Mouse (Mus musculus) MN1 (cell line): ENCODE data around the gene Apba1.

Experiments used
- DNase-seq: peaks from one replicate; pipeline ENCODE4 v3.0.0-alpha.2; 2016; ENCODE audit warnings: low spot score

The Apba1 gene

GRCm38 (mm10) chr19:23874502-23874901 is 115.8 kb downstream of the Apba1 start:
- DNase-seq, result no peak

GRCm38 (mm10) chr19:23875819-23876218 is 117.1 kb downstream of the Apba1 start:
- DNase-seq, result no peak

GRCm38 (mm10) chr19:23879862-23880261 is 121.2 kb downstream of the Apba1 start:
- no peak for DNase-seq

- DNase-seq, result no peak
Measured at GRCm38 (mm10) chr19:23886169-23886568, 127.5 kb downstream of the Apba1 start.

DNA sequence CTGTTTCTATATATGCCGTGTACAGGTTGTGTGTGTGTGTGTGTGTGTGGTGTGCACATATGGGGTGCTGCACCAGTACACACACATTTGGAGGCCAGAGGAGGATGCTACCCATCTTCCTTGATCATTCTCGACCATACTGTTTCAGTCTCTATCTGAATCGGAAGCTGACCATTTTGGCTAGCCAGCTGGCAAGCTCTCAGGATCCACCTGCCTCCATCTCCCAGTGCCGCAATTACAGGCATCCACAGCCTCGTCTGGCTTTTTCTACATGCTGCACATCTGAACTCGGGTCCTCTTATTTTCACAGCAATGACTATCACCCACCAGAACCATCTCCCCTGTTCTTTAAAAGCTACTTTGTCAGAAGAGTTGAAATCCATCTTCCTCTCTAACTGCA is 132.7 kb downstream of the Apba1 start:
- DNase-seq, result no peak

DNA sequence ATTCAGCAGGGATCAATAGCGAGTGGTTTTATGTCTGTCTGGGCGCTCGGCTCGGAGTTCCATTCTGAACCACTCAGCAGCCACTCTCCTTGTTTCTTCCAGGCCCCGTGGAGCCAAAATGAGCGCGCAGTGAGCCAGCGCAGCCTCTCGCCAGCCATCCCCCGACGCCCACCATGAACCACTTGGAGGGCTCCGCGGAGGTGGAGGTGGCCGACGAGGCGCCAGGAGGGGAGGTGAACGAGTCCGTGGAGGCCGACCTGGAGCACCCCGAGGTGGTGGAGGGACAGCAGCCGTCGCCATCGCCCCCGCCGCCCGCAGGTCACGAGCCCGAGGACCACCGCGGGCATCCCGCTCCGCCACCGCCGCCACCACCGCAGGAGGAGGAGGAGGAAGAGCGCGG is 133.9 kb downstream of the Apba1 start:
- no peak for DNase-seq

DNA sequence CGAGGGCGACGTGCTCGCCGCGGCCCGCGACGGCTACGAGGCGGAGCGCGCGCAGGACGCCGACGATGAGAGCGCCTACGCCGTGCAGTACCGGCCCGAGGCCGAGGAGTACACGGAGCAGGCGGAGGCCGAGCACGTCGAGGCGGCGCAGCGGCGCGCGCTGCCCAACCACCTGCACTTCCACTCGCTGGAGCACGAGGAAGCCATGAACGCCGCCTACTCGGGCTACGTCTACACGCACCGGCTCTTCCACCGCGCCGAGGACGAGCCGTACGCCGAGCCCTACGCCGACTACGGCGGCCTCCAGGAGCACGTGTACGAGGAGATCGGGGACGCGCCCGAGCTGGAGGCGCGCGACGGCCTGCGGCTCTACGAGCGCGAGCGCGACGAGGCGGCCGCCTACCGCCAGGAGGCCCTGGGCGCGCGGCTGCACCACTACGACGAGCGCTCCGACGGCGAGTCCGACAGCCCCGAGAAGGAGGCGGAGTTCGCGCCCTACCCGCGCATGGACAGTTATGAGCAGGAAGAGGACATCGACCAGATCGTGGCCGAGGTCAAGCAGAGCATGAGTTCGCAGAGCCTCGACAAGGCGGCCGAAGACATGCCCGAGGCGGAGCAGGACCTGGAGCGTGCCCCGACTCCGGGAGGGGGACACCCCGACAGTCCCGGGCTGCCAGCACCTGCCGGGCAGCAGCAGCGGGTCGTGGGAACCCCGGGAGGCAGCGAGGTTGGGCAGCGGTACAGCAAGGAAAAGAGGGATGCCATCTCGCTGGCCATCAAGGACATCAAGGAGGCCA is 134.6 kb downstream of the Apba1 start:
- DNase-seq, result no peak

- no peak for DNase-seq
Measured at GRCm38 (mm10) chr19:23893946-23894345, 135.3 kb downstream of the Apba1 start.

GRCm38 (mm10) chr19:23894822-23895221 is 136.1 kb downstream of the Apba1 start:
- no peak for DNase-seq

DNA sequence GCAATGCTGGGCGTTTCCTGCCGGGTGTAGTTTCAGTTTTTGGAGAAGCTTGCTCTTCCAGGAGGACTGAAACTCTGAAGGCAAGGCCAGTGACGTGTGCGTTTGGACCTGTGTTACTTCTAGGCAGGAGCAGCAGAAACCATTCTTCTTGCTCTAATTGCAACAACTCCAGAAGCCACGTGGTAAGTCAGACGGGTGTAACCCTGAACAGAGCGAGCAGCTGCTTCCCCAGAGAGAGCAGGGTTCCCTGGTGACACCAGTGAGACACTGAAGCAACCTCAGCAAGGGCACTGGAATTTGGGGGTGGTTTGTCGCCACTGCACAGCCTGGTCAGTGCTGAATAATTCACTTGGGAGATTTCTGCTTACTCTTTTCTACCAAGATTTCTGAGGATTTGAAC is 138.2 kb downstream of the Apba1 start:
- DNase-seq, result no peak

DNA sequence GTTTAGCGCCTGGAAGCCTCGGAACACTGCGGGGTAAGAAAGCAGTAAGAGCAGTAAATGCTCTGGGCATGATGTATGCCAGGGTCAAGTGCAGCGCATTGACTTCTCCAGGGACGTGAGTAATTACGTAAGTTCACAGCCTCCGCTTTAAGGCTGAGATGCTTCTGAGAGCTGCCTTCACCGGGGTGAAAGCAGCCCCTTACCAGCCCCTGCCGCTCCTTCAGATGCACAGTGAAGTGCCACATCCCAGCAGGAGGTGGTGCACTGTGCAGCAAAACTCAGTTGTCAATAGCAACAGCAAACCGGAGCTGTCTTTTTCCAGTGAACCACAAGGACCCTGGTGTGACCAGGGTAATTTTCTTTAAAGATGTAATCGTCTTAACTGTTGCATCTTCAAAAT is 139.8 kb downstream of the Apba1 start:
- DNase-seq, result no peak

GRCm38 (mm10) chr19:23901177-23901576 is 142.5 kb downstream of the Apba1 start:
- DNase-seq, result no peak

DNA sequence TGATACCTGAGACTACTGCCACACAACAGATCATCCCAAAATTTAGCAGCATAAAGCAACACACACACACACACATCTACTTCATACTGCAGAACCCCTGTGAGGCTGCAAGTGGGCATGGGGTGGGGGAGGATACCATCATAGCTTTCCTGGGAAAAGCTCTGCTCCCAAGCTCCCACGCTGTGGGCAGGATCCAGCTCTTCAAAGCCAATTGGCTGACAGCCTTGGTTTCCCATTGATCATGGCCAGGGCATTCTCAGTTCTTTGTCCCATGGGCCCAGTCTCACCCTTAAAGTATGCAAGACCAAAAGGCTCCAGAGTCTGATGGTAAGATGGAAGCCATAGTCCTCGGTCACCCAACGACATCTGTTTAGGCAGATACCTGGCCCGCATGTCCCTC is 143.1 kb downstream of the Apba1 start:
- DNase-seq, result no peak

GRCm38 (mm10) chr19:23903066-23903465 is 144.4 kb downstream of the Apba1 start:
- DNase-seq, result no peak

DNA sequence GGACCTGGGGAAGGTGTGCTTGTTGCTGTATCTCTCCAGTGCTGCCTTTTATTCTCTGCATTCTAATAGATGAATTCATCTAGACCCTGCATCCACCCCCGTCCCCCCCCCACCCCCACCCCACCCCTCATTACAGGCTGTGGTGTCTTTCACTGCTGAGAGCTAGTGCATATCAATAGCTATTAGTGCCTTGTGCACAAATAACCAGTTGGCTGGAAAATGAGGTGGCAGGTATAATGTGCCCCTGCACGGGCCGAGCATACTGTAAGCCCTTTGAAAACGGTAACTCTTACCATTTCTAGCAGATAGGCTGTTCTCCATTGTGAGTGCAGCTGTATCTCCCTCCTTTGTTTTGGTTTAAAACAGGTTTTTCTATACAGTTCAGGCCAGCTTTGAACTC is 146.2 kb downstream of the Apba1 start:
- DNase-seq, result no peak

GRCm38 (mm10) chr19:23905772-23906171 is 147.1 kb downstream of the Apba1 start:
- DNase-seq, result no peak

- no peak for DNase-seq
Measured at GRCm38 (mm10) chr19:23910345-23910744, 151.7 kb downstream of the Apba1 start.

DNA sequence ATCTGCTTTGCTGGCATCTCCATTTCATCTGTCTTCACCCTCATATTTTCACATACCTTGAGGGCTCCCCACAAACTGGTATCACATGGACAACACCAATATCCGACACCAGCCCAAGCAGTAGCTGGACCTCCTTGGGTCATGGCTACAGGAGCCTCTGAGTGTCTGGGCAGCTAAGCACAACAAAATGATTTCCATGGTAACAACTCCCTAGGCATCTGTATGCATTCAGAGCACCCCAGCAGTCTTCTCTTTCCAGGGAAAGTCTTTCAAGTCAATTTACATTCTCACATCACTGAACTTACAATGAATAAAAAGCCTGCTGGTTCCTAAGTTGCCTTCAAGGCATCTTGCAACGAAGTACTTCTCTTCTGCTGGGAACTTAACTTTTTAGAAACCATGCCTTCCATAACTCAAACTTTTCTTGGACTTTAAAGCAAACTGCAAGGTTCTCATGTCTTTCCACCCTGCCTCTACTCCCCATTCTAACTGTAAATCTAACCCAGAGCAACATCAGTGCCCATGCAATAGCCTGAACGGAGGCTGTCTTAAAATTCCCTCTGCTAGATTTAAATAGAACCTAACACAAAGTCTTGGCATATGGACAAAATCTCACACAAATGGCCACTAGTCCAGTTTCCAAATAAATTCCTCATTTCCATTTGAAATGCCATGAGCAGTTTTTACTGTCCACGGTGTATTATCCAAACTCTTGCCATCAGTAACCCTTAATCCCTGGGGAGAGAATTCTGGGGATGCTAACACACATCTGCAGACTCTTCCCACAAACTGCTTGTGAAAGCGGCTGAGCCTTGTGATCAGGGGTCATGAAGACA is 160.9 kb downstream of the Apba1 start:
- no peak for DNase-seq

- no peak for DNase-seq
Measured at GRCm38 (mm10) chr19:23920220-23920544, 161.5 kb downstream of the Apba1 start.

DNA sequence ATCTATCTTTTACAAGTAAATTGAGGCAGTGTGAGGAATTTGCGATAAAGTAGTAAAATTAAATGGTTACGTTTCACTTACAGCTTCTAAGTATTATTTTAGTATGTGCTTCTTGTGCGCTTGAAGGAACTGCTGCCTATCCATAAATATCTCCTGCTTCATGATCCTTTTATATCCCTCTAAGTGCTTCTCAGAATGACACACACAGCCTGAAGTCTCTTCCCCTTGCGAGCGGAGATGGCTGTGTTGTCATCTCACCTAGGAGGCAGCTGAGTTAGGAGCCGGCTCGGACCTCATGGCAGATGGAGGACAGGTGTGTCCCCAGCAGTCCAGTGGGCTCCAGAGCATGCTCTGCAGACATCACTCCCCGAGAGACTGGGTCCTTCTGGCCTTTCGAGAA is 163.9 kb downstream of the Apba1 start:
- no peak for DNase-seq

DNA sequence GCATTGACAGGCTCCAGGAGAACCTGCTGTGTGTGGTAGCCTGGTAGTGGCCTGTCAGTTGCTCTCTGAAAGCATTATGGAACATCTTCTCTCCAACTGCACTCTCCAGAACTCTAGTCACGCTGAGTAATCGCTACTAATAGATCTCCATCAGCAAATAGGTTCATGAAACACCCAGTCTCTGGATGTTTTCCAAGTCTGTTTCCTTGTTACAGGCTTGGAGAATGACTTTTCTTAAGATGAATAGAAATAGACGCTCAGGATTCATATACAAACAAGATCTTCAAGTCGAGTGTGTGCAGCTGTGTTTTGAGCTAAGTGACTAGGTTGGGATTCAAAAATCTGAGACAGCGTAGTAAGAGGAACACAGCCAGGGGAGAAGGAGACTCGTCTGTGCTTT is 165.4 kb downstream of the Apba1 start:
- DNase-seq, result no peak

DNA sequence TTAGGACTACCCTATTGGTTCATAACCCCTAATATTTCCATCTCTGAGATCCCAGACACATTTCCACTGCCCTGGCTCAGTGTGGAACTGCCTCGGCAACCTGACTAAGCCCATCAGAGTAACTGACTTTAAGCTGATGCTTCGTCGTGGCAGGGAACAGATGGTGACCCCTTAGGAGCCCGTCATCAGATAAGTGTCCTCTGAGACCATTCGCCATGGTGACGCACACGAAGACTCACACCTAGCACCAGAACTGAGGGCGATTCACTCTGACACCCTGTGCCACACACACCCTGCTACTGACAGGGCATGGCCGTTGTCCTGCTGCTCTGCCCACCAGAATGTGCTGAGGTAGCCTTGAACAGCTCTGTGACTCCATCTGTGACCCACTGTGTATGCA is 166.1 kb downstream of the Apba1 start:
- DNase-seq, result no peak

GRCm38 (mm10) chr19:23925541-23925940 is 166.9 kb downstream of the Apba1 start:
- no peak for DNase-seq

GRCm38 (mm10) chr19:23930826-23931225 is 172.1 kb downstream of the Apba1 start:
- no peak for DNase-seq
